Mouse (Mus musculus) embryonic fibroblast, embryonic 13.5 days (primary cell): ENCODE measurements around the gene Carns1.

ENCODE experiments used
- CTCF ChIP-seq: IDR thresholded peaks from 2 replicates; pipeline ENCODE4 v1.5.1; 2011; ENCODE audit warnings: mild to moderate bottlenecking, control low read depth, low read length, moderate library complexity, borderline replicate concordance; ENCODE audit not compliant: insufficient read depth
- POLR2A ChIP-seq: IDR thresholded peaks from 2 replicates; pipeline ENCODE4 v1.6.1; 2011; ENCODE audit warnings: low read depth, mild to moderate bottlenecking, control low read depth, low read length, moderate library complexity

DNA sequence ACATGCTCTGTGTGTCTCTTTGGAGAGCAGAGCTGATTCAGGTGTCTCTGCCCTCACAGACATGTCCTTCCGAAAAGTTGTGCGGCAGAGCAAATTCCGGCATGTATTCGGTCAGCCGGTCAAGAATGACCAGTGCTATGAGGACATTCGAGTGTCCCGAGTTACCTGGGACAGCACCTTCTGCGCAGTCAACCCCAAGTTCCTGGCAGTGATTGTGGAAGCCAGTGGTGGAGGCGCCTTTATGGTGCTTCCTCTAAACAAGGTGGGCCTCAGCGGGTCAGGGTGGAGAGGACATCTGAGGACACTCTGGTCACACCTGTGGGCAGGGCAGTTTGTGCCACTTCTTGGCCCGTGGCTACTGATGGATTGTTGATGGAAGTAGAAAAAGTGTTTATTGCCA is 26.0 kb downstream of the Carns1 start:
- TF ChIP-seq CTCF (no peak), POLR2A (no peak)
